Mouse (Mus musculus) E14TG2a.4 (cell line): ENCODE results near the gene Dennd2a.

ENCODE experiments used
- H3K27me3 ChIP-seq: 2 replicates; pipeline ENCODE4 v1.6.1; 2014; ENCODE audit warnings: low read length, control low read depth; ENCODE audit not compliant: insufficient read depth
- H3K36me3 ChIP-seq: 2 replicates; pipeline ENCODE4 v1.6.1; 2014; ENCODE audit warnings: low read length, control low read depth; ENCODE audit not compliant: insufficient read depth
- H3K4me1 ChIP-seq: replicated peaks from 2 replicates; pipeline ENCODE4 v1.6.1; 2014; ENCODE audit warnings: low read depth, low read length, control low read depth
- H3K4me3 ChIP-seq: replicated peaks from 2 replicates; pipeline ENCODE4 v1.5.1; 2014; ENCODE audit warnings: mild to moderate bottlenecking, low read length
- H3K9me3 ChIP-seq: 2 replicates; pipeline ENCODE4 v1.6.1; 2014; ENCODE audit warnings: low read length, control low read depth
- CTCF ChIP-seq: conservative IDR thresholded peaks from 2 replicates; pipeline ENCODE4 v1.5.1; 2014; ENCODE audit warnings: low read length
- NANOG ChIP-seq: IDR thresholded peaks from 2 replicates; pipeline ENCODE4 v1.6.1; 2014; ENCODE audit warnings: borderline replicate concordance, low read length, mixed read lengths
- POU5F1 ChIP-seq: IDR thresholded peaks from 2 replicates; pipeline ENCODE4 v1.6.1; 2014; ENCODE audit warnings: low read length, borderline replicate concordance

Gene Dennd2a

DNA sequence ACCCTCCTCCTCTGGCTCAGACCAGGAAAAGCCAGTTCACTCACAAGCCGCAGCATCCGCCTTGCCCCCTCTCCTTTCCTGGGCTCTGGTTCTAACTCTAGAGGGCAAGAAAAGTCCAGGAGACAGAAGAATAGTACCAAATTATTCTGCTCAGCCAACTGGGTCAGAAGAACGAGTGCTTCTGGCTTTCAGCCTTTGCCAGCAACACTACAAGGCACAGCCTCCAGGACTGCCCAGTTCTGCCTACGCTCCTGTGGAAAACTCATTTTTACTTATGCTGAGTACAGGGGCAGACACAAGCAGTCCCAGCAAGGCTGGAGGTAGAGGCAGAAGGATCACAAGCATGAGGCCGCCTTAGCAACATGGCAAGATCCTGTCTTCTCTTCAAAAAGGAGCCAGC lies 9.6 kb downstream of the Dennd2a start:
- Histone ChIP-seq H3K36me3 (peaks cover 10% of the 10 kb centered on the region), H3K4me1 (peaks cover 78% of the 10 kb centered on the region), H3K9me3 (no peaks in the 10 kb centered on the region), H3K27me3 (no peaks in the 10 kb centered on the region), H3K4me3 (no peak overlapping the region)
- TF ChIP-seq CTCF (no peak), POU5F1 (no peak), NANOG (no peak)

DNA sequence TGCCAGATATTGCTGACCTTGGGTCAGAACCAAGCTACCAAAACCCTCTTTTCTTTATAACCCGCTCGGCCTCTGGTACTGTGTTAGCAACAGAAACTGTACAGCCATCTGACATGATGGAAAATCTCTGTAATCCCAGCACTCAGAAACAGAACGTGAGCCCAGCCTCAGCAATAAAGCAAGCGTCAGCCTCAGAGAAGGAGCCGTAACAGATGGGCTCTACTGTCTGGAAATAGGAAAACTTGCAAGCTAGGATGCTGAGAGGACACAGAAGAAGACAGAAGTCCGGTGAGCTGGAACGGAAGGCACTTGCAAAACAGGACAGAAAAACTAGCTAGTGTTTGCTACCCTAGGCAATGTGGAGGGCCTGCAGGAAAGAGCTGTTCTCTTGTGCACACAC lies 12.2 kb downstream of the Dennd2a start:
- no peaks in the 10 kb centered on the region for H3K9me3 ChIP-seq
- no peaks in the 10 kb centered on the region for H3K27me3 ChIP-seq
- no peak overlapping the region for H3K4me3 ChIP-seq
- peaks cover 5% of the 10 kb centered on the region; the same call in 1 of the 2 replicates for H3K36me3 ChIP-seq
- peaks cover 91% of the 10 kb centered on the region for H3K4me1 ChIP-seq
- TF ChIP-seq POU5F1: no peak
- TF ChIP-seq NANOG: no peak
- TF ChIP-seq CTCF: no peak

DNA sequence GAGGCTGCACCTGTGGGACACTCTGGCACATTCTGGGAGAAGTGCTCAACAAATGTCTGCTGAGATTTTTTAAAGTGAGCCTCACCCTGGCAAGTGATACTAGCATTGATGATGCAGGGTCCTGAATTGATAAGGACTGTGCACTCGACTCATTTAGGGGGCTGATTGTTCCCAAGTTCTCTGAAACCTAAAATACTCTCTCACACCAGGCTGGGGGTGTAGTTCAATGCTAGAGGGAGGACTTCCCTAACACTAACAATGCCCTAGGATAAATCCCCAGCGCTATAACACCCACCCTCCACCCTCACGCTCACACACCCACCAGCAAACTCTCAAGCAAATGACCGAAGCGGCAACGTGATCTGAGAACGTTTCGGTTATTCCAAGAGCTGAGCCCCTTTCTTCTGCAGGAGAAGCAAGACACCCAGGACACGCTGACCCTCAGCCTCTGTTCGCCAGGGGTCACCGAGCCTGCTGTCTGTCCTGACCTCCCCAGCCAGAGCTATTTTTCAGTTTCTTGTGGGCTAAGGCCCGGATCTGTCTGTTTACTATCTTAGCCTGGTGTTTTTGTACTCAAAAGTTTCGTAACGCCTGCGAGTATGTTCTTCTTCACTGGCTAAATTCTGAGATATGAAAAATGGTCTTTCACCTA lies 13.8 kb downstream of the Dennd2a start:
- peaks cover 98% of the 10 kb centered on the region for H3K4me1 ChIP-seq
- no peaks in the 10 kb centered on the region for H3K9me3 ChIP-seq
- no peaks in the 10 kb centered on the region for H3K27me3 ChIP-seq
- TF ChIP-seq CTCF (no peak), NANOG (no peak), POU5F1 (no peak)
- peaks cover 5% of the 10 kb centered on the region; the same call in 1 of the 2 replicates for H3K36me3 ChIP-seq
- peak overlapping the region; percentile 60 for H3K4me3 ChIP-seq

DNA sequence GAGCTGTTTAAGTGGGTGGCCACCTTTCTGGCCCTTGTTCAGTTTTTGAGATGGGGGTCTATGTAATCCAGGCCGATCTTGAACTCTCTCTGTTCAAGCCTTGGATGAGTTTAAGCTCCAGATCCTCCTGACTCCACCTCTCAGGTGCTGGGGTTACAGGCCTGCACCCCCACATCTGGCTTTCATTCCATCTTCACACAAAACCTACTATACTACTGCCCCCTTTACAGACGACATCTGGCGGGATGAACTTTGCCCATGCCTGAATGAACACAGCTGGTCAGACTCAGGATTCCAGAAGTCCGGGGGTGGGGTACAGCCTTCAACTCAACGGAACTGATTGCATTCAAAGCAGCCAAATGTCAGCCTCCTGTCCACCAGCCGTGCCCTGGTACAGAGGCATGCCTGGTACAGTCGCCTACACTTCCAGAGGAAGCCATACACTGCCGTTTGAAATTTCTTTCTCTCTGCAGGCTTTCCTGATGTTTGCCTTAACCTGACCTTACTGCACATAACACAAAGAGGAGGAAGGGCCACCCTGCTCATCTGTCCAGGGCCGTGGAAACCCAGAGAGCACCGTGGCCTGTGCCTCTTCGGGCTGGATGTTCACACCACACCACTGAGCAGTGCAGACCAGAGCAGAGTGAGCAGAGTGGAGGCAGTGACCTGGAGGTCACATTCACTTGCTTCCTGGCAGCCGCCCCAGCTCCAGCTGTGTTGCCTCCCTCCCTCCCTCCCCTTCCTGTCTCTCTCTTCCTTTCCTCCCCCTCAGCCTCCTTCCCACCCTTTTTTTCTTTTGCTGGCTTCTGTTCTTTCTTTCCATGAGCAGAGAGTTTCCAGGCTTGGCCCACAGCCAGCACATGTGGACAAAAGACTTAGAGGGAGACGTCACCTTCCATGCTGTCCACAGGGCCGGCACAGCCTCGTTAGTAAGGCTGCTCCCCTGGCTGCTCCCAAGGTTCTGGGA lies 14.8 kb downstream of the Dennd2a start:
- Histone ChIP-seq H3K36me3 (peaks cover 3% of the 10 kb centered on the region; the same call in 1 of the 2 replicates), H3K4me3 (peak overlapping the region; percentile 60)
- TF ChIP-seq CTCF (no peak), NANOG (no peak)

DNA sequence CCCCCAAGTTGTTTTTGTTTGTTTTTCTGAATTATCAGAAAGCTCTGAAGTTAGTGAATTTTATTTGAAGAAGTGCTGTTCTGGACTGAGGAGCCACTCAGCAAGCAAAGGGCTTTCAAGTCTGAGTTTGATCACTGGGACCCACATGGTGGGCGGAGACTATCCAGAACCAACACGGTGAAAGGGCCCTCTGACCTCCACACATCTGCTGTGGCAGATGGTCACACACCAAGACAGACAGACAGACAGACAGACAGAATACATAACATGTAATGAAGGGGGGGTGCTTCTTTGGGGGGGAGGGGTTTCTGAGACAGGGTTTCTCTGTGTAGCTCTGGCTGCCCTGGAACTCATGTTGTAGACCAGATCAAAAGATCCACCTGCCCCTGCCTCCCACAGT lies 17.1 kb downstream of the Dennd2a start:
- peaks cover 90% of the 10 kb centered on the region for H3K4me1 ChIP-seq
- no peak for TF ChIP-seq CTCF
- H3K9me3 ChIP-seq: no peaks in the 10 kb centered on the region
- peak overlapping the region; percentile 64 for H3K4me3 ChIP-seq
- no peaks in the 10 kb centered on the region; the same call in 1 of the 2 replicates for H3K36me3 ChIP-seq
- no peaks in the 10 kb centered on the region for H3K27me3 ChIP-seq

More for the DNA sequence above, 14.8 kb downstream of the Dennd2a start:
- H3K9me3 ChIP-seq: no peaks in the 10 kb centered on the region
- peaks cover 98% of the 10 kb centered on the region for H3K4me1 ChIP-seq
- H3K27me3 ChIP-seq: no peaks in the 10 kb centered on the region

DNA sequence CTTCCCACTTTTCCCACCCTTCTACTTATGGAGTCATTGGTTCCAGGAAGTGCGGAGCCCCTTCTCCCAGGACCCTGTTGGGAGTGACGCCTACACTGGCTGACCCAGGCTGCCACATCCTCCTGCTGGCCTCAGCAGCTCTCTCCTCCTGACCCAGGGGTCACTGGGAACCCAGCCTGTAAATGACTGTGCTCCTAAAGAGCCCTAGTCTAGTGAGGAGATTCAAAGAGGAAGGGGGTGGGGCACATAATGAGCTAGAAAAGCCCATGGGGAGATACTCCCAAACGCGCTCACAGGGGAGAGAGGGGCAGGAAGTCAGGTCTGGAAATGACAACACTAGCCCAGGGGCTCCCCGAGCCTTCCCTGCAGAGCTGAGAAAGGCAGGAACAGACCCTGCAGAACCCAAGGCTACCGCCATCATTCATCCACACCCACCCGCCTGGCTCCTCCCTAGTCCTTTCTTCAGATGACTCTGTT lies 17.9 kb downstream of the Dennd2a start:
- no peak for TF ChIP-seq NANOG
- no peak for TF ChIP-seq POU5F1
- TF ChIP-seq CTCF: no peak
- H3K4me3 ChIP-seq: peak overlapping the region; percentile 64
- no peaks in the 10 kb centered on the region for H3K9me3 ChIP-seq
- H3K36me3 ChIP-seq: no peaks in the 10 kb centered on the region; the same call in 1 of the 2 replicates
- peaks cover 89% of the 10 kb centered on the region for H3K4me1 ChIP-seq
- no peaks in the 10 kb centered on the region for H3K27me3 ChIP-seq

DNA sequence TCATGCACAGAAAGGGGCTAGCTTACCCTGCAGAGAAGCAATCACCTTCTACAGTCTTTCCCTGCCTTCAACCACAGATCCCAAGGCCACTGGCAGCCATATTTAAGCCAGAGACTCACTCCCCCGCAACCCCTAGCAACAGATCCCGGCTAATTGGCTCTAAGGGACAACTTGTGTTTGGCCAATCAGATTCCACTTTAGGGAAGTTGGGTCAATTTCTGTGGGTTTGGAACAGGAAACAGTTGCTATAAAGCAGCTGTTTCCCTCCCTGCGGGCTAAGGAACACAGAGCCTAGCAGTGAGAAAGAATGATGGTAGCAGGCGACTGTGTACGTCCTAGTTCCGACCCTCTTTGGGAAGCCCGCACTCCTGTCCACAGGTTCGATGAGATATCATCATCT lies 19.4 kb downstream of the Dennd2a start:
- H3K36me3 ChIP-seq: peaks cover 5% of the 10 kb centered on the region; the same call in 1 of the 2 replicates
- H3K4me3 ChIP-seq: peak overlapping the region; percentile 14
- H3K27me3 ChIP-seq: no peaks in the 10 kb centered on the region
- H3K9me3 ChIP-seq: no peaks in the 10 kb centered on the region
- H3K4me1 ChIP-seq: peaks cover 86% of the 10 kb centered on the region
- TF ChIP-seq POU5F1: no peak
- TF ChIP-seq NANOG: 0 out of 2 replicates have a peak, but pooled peaks have one; percentile 21
- no peak for TF ChIP-seq CTCF

DNA sequence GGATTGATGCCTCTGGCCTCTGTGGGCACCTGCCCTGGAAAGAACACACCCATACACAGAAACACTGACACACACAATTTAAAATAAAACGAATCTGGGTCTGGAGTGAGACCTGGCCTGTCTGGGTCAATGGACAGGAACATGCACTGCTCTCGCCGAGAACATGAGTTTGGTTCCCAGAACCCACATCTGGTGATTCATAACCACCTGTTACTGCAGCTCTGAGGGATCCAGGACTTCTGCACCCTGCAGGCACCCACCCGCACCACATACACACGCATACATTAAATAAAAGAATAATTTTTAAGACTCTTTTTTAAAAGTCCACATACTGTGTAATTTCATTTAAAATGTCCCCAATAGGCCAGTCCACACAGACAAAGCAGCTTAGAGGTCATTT lies 20.4 kb downstream of the Dennd2a start:
- TF ChIP-seq POU5F1 (no peak), CTCF (no peak), NANOG (no peak)
- H3K4me1 ChIP-seq: peaks cover 83% of the 10 kb centered on the region
- peaks cover 11% of the 10 kb centered on the region; the same call in 1 of the 2 replicates for H3K36me3 ChIP-seq
- H3K9me3 ChIP-seq: no peaks in the 10 kb centered on the region
- no peaks in the 10 kb centered on the region for H3K27me3 ChIP-seq
- no peak overlapping the region for H3K4me3 ChIP-seq
